Mouse (Mus musculus): ENCODE data around the gene Apopt1. TPM values are rescaled to one million over a fixed set of nuclear protein-coding genes. Genes with fewer than 3 reads are reported as not detected.

The Apopt1 gene
- polyA plus RNA-seq, 1 experiment: 22.5 TPM

- peak; percentile 23 for DNase-seq
- no peak overlapping the region for H3K4me3 ChIP-seq (replicated peaks; ENCODE audit: extremely low read depth, low read depth, low read length)
- H3K4me1 ChIP-seq (ENCODE audit: control insufficient read depth, insufficient read depth, low read length): peaks cover 16% of the 10 kb centered on the region; the same call in 1 of the 2 replicates
- no peak for TF ChIP-seq POLR2A (IDR thresholded peaks at IDR 0.05; ENCODE audit: borderline replicate concordance, extremely low read depth, low read depth, low read length)
- TF ChIP-seq CTCF (IDR thresholded peaks at IDR 0.05; ENCODE audit: insufficient read depth, low read length): no peak
- WGBS: 34% methylated on average over 29 of the region's 29 CpGs
Measured at GRCm38 (mm10) chr12:111670371-111670971, 42.6 kb upstream of the Apopt1 start.

GRCm38 (mm10) chr12:111670976-111671375 lies 42.1 kb upstream of the Apopt1 start:
- DNase-seq: no peak
- TF ChIP-seq POLR2A (IDR thresholded peaks at IDR 0.05; ENCODE audit: borderline replicate concordance, extremely low read depth, low read depth, low read length): no peak
- TF ChIP-seq CTCF (IDR thresholded peaks at IDR 0.05; ENCODE audit: insufficient read depth, low read length): no peak
- Histone ChIP-seq H3K4me3 (replicated peaks; ENCODE audit: extremely low read depth, low read depth, low read length) (peak overlapping the region; percentile 53), H3K4me1 (ENCODE audit: control insufficient read depth, insufficient read depth, low read length) (peaks cover 16% of the 10 kb centered on the region; the same call in 1 of the 2 replicates)
- WGBS: 4% methylated on average over 35 of the region's 35 CpGs

GRCm38 (mm10) chr12:111671431-111671902 lies 41.6 kb upstream of the Apopt1 start:
- peak overlapping the region; percentile 53 for H3K4me3 ChIP-seq (replicated peaks; ENCODE audit: extremely low read depth, low read depth, low read length)
- peak; percentile 52 for DNase-seq
- WGBS: under 1% methylated on average over 34 of the region's 34 CpGs
- TF ChIP-seq POLR2A (IDR thresholded peaks at IDR 0.05; ENCODE audit: borderline replicate concordance, extremely low read depth, low read depth, low read length) (no peak), CTCF (IDR thresholded peaks at IDR 0.05; ENCODE audit: insufficient read depth, low read length) (no peak)
- H3K4me1 ChIP-seq (ENCODE audit: control insufficient read depth, insufficient read depth, low read length): peaks cover 16% of the 10 kb centered on the region; the same call in 1 of the 2 replicates

- TF ChIP-seq CTCF (IDR thresholded peaks at IDR 0.05; ENCODE audit: insufficient read depth, low read length) (no peak), POLR2A (IDR thresholded peaks at IDR 0.05; ENCODE audit: borderline replicate concordance, extremely low read depth, low read depth, low read length) (peak; percentile 81; the same call in 1 of the 2 replicates)
- H3K4me3 ChIP-seq (replicated peaks; ENCODE audit: extremely low read depth, low read depth, low read length): peak within 1 kb of the TSS; percentile 53
- peak; percentile 52 for DNase-seq
- H3K4me1 ChIP-seq (ENCODE audit: control insufficient read depth, insufficient read depth, low read length): peaks cover 16% of the 10 kb centered on the region; the same call in 1 of the 2 replicates
- under 1% methylated on average over 31 of the region's 31 CpGs for WGBS
Measured at GRCm38 (mm10) chr12:111672176-111672575, 40.9 kb upstream of the Apopt1 start, which contains the start of gene Ckb. Gene Ckb (minus strand): TSS chr12:111672338.

- 14% methylated on average over 12 of the region's 12 CpGs for WGBS
- no peak for TF ChIP-seq POLR2A (IDR thresholded peaks at IDR 0.05; ENCODE audit: borderline replicate concordance, extremely low read depth, low read depth, low read length)
- TF ChIP-seq CTCF (IDR thresholded peaks at IDR 0.05; ENCODE audit: insufficient read depth, low read length): no peak
- no peak for DNase-seq
- Histone ChIP-seq H3K4me1 (ENCODE audit: control insufficient read depth, insufficient read depth, low read length) (peaks cover 20% of the 10 kb centered on the region; the same call in 1 of the 2 replicates), H3K4me3 (replicated peaks; ENCODE audit: extremely low read depth, low read depth, low read length) (peak overlapping the region; percentile 53)
Measured at GRCm38 (mm10) chr12:111672581-111672980, 40.5 kb upstream of the Apopt1 start.

- no peak overlapping the region for H3K4me3 ChIP-seq (replicated peaks; ENCODE audit: extremely low read depth, low read depth, low read length)
- no peak for TF ChIP-seq CTCF (IDR thresholded peaks at IDR 0.05; ENCODE audit: insufficient read depth, low read length)
- WGBS: 66% methylated on average over 2 of the region's 2 CpGs
- DNase-seq: no peak
- H3K4me1 ChIP-seq (ENCODE audit: control insufficient read depth, insufficient read depth, low read length): peaks cover 16% of the 10 kb centered on the region
Measured at GRCm38 (mm10) chr12:111674850-111675486, 38.1 kb upstream of the Apopt1 start.

GRCm38 (mm10) chr12:111675797-111676580 lies 37.1 kb upstream of the Apopt1 start:
- H3K4me3 ChIP-seq (replicated peaks; ENCODE audit: extremely low read depth, low read depth, low read length): no peak overlapping the region
- DNase-seq: no peak
- peaks cover 11% of the 10 kb centered on the region for H3K4me1 ChIP-seq (ENCODE audit: control insufficient read depth, insufficient read depth, low read length)
- TF ChIP-seq CTCF (IDR thresholded peaks at IDR 0.05; ENCODE audit: insufficient read depth, low read length): no peak
- TF ChIP-seq POLR2A (IDR thresholded peaks at IDR 0.05; ENCODE audit: borderline replicate concordance, extremely low read depth, low read depth, low read length): no peak
- WGBS: 80% methylated on average over 6 of the region's 6 CpGs

GRCm38 (mm10) chr12:111677421-111677820 lies 35.6 kb upstream of the Apopt1 start:
- Histone ChIP-seq H3K4me3 (replicated peaks; ENCODE audit: extremely low read depth, low read depth, low read length) (peak overlapping the region; percentile 86), H3K4me1 (ENCODE audit: control insufficient read depth, insufficient read depth, low read length) (peaks cover 10% of the 10 kb centered on the region)
- TF ChIP-seq POLR2A (IDR thresholded peaks at IDR 0.05; ENCODE audit: borderline replicate concordance, extremely low read depth, low read depth, low read length): no peak
- WGBS: 9% methylated on average over 5 of the region's 5 CpGs
- DNase-seq: no peak

- peak; percentile 84 for DNase-seq
- under 1% methylated on average over 51 of the region's 51 CpGs for WGBS
- TF ChIP-seq POLR2A (IDR thresholded peaks at IDR 0.05; ENCODE audit: borderline replicate concordance, extremely low read depth, low read depth, low read length) (peak; percentile 77; the same call in 1 of the 2 replicates), CTCF (IDR thresholded peaks at IDR 0.05; ENCODE audit: insufficient read depth, low read length) (no peak)
- peaks cover 8% of the 10 kb centered on the region for H3K4me1 ChIP-seq (ENCODE audit: control insufficient read depth, insufficient read depth, low read length)
- H3K4me3 ChIP-seq (replicated peaks; ENCODE audit: extremely low read depth, low read depth, low read length): peak within 1 kb of the TSS; percentile 86
Measured at GRCm38 (mm10) chr12:111677882-111678669, 35.0 kb upstream of the Apopt1 start, which contains the start of gene Trmt61a. Gene Trmt61a (plus strand): TSS chr12:111678105.
